Mouse (Mus musculus) MEL-GATA-1-ER (cell line): ENCODE measurements around the gene Syt13.

Experiments
- DNase-seq: peaks from one replicate; pipeline ENCODE4 v3.0.0-alpha.2; 2012; ENCODE audit warnings: low read depth; ENCODE audit errors: extremely low read depth

Syt13 gene

GRCm38 (mm10) chr2:92914933-92915553, at the start of gene Syt13:
Gene Syt13 (plus strand): TSS chr2:92915098.
- no peak for DNase-seq

DNA sequence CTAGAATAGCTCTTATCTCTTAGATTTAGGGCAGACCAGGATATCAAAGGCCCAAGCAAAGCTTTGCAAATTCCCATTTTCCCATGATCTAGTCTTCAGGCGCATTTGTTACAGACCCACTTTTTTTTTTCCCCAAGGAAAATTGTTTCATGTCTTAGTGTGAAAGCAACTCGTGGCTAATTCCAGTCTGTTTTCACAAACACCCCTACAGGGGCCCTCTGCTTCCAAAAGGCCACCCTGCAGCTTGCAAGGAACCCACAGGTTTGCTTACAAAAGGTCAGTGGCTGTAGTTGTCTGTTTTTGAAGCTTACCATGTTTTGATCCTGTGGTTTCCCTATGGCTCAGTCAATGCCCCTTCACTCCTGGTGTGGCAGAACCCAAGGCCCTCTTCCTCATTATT, 48.3 kb upstream of the Syt13 start:
- no peak for DNase-seq

GRCm38 (mm10) chr2:92870139-92870836, 44.6 kb upstream of the Syt13 start:
- no peak for DNase-seq

DNA sequence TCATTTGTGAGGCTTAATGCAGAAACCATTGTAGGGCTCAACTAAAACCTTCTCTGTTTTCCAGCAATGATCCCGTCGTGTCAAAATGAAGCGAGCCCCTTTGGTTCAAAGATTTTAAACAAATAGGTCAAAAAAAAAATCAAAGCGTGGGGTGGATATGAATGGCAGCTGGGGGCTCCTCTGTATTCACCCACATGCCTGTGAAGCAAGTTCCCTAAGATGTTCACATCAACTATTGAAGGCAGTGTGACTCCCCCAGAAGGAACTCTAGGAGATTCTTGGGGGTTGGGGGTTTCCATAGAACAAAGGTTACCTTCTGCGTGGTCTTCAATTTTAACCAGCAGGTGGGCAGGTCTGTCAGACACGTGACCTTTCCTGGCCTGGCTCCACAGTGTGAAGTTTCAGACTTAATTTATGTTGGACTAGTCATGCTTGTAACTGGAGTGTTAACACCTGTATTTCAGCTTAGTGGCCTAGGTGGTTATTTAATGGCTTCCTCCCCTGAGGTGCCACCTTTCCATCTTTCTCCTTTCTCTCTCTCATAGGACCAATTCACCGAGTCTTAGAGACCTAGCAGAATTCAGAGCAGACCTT, 43.7 kb upstream of the Syt13 start:
- no peak for DNase-seq

DNA sequence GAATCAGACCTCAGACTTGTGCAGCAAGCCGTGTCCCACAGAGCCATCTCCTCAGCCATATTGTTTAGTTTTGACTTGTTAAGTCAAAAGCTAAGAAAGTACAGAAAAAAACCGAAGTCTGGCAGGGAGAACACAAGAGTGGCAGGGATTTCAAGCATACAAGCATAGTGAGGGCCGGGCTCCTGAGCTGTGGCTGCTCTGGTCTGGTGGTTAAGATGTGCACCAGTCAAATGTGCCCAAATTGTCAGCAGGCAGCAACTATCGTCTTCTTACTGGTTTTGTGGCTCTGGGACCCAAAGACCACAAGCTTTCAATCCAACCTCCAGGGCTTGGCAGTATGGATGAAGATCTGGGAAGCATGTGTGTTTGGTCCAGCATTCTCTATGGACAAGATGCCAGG, 42.2 kb upstream of the Syt13 start:
- DNase-seq, result no peak

DNA sequence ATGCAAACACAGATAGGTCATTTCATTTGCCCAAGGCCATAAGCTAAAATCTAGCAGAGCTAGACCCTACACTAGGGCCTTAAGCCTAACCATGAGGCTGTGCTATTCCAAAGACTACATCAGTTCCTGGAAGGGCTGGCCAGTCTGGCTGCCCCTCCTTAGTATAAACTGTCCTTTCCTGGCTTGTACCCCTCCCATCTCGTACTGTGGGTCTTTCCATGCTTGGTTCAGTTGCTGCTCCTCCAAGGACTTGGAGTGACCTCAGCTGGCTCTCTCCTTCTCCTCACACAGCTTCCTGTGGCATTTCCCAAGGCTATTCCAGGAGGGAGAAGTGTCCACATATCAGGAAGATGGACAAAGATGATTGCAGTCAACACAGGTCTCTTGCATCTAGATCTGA, 40.3 kb upstream of the Syt13 start:
- no peak for DNase-seq

DNA sequence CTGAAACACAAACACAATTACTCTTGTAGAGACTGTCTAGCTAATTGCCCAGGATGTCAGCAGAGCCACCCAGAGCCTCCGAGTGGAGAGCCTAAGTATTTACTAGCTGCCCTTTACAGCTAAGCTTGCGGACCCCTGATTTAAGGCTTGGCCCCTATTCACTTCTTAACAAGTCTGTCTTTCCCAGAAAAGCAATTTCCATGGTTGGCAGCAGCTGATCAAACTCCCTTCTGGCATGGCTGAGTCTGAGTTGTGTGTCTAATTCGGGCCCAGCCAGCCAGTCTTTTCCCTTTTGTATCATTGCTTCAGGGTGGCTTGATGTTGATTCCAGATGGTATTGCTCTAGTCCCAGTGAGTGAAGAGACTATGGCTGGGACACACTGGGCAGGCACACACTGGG, 37.4 kb upstream of the Syt13 start:
- no peak for DNase-seq

- DNase-seq, result peak; percentile 14
Observed at GRCm38 (mm10) chr2:92883039-92883911, 31.6 kb upstream of the Syt13 start.

DNA sequence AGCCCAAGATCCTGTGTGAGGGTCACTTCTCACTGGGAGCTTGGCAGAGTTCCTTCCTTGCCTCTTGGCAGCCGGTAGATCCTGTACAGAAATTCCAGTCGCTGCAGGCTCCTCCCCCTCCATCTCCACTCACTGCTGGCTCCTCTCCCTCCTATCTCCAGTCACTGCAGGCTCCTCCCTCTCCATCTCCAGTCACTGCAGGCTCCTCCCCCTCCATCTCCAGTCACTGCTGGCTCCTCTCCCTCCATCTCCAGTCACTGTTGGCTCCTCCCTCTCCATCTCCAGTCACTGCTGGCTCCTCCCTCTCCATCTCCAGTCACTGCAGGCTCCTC, 31.0 kb upstream of the Syt13 start:
- no peak for DNase-seq

GRCm38 (mm10) chr2:92884976-92885375, 29.9 kb upstream of the Syt13 start:
- no peak for DNase-seq

DNA sequence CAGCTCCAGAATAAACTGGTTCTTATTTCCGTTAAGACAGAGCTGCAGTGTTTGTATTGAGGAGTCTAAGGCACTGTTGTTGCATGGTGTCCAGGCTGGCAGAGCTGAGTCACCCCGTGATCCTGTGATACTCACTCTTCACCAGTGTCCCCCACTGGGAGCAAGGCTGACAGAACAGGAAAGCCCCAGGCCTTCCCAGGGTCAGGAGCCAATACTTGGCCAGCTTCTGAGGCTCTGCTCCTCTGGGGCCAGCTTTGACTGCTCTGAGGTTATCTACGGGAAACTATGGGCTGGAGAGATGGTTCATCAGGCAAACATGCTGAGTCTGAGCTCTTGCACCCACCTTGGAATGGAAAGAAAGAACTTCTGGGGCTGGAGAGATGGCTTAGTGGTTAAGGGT, 28.0 kb upstream of the Syt13 start:
- no peak for DNase-seq

DNA sequence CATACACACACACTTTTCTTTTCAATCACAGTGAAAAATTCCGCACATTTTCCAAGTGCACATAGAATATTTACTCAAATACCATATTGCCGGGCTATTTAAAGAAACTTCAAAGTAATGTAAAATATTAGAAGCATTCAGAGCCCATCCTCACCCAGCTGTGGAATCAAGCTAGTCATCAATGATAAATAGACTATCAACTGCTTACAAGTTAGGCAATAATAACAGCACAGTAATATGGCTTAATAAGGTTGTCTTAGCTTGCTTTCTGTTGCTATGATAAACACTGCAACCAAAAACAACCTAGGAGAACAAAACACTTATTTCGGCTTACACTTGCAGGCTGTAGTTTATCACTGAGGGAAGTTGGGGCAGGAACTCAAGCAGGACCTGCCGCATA, 22.4 kb upstream of the Syt13 start:
- DNase-seq, result no peak

DNA sequence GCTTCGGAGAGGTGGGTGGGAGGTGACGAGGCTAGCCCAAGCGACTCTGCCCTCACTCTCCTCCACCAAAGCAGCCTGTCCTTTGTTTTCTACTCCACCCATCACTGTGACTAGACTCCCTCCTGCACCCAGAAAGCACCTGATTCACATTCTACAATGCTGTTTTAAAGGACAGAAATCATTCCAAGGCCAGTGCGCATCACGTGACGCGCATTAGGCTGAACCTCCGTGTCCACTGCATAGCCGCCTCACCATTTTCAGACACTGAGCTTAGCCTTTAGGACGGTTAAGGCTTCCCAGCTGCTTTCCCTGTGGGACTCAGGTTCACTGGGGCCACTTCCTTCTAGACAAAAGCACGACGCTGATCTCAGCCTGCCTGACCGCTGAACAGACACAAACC, 11.2 kb upstream of the Syt13 start:
- no peak for DNase-seq

DNA sequence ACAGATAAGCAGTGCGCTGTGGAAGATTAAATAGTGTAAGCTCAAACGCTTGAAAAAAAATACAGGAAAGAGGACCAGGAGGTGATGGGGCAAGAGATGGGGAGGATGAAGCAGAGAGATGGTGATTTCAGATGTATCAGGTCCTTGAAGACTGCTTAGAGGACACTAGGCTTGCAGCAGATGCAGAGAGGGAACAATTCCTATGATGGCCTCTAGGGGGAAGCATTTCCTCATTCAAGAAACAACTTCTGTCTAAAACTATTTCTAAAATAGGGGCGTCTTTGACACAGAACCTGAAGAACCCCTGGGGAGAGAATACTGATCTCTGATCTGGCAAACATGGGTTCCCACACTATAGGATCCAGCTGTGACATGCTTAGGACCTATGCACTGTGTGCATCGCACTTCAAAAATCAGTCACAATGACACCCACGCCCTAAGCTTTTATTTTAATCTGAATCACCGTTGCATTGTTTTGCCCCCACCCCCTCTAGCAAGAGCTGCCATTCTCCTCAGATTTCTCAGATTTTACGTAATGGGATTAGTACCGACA, 10.5 kb upstream of the Syt13 start:
- peak; percentile 34 for DNase-seq

- DNase-seq, result no peak
Observed at GRCm38 (mm10) chr2:92910371-92910770, 4.5 kb upstream of the Syt13 start.

GRCm38 (mm10) chr2:92912312-92912711, 2.6 kb upstream of the Syt13 start:
- no peak for DNase-seq

GRCm38 (mm10) chr2:92913295-92913694, 1.6 kb upstream of the Syt13 start:
- no peak for DNase-seq

GRCm38 (mm10) chr2:92915659-92916631, 1.0 kb downstream of the Syt13 start:
- no peak for DNase-seq

- no peak for DNase-seq
Observed at GRCm38 (mm10) chr2:92917405-92918142, 2.7 kb downstream of the Syt13 start.

GRCm38 (mm10) chr2:92920709-92921108, 5.8 kb downstream of the Syt13 start:
- no peak for DNase-seq
